Mouse (Mus musculus): Measurements from ENCODE around the gene Car4.

Gene Car4

DNA sequence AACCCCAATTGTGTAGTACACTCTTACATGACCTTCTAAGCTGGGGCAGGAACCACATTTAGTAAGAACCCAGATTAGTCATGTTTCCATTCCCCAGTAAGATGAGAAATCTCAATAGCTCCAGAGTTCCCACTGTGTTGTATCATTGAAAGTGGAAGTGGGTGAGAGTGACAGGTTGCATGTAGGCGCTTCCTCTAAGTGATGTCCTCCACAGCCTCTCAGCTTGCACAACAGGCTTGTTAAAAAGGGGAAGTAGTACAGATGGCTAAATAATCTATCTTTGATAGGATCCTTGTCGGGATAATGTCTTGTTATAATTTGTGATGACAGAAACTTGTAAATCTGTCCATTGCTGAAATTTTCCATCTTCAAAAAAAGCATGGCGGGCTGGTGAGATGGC lies 46.0 kb downstream of the Car4 start:
- DNase-seq (ENCODE audit: low read depth, low spot score), result peak; percentile 85

DNA sequence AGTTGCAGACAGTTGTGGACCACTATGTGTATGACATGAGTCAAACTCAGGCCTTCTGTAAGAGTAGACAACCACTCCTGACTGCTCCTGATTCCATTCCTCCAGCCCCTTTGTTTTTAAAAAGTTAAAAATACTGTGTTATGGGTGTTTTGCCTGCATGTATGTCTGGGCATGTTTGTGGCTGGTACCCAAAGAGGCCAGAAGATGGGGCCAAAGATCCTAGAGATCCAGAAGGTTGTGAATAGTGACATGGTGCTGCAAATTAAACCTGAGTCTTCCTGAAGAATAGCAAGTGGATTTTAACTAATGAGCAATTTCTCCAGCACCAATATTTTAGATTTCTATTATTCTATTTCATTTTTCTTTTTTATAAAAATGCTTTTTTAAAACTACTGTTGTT lies 55.5 kb downstream of the Car4 start:
- DNase-seq (ENCODE audit: low read depth, low spot score), result peak; percentile 8

Data from brain, adult 2 months (tissue).